Mouse (Mus musculus): ENCODE results near the gene Zfp541. TPM values are rescaled to one million over a fixed set of nuclear protein-coding genes. Genes with fewer than 3 reads are reported as not detected.
A peak's percentile ranks its signal among the peaks of the same experiment; 100 is the strongest.

Gene Zfp541
- total and polyA plus RNA-seq, 2 experiments from 2014 or later, result 0.15 to 0.33 TPM

GRCm38 (mm10) chr7:16046481-16047337 lies 14.9 kb upstream of the Zfp541 start:
- under 1% methylated on average over 42 of the region's 46 CpGs for WGBS
- DNase-seq (ENCODE audit: low spot score) (peak; percentile 67), ATAC-seq (ENCODE audit: low FRiP score) (peak; percentile 17; the same call in 1 of the 2 replicates)
- peaks cover 21% of the 10 kb centered on the region; the same call in 1 of the 2 replicates for H3K4me1 ChIP-seq (ENCODE audit: insufficient read depth, low read length)
- H3K4me2 ChIP-seq (ENCODE audit: low read depth, low read length, poor library complexity, severe bottlenecking), result peak overlapping the region; percentile 80
- H3K27me3 ChIP-seq (ENCODE audit: insufficient read depth, low read length), result no peaks in the 10 kb centered on the region
- H3K4me3 ChIP-seq (ENCODE audit: low read depth, low read length), result peak overlapping the region; percentile 85
- peak overlapping the region; percentile 100 for H3K27ac ChIP-seq (ENCODE audit: low read depth, low read length)
- H3K9me3 ChIP-seq (ENCODE audit: low read length), result no peaks in the 10 kb centered on the region
- peak overlapping the region; percentile 98 for H3K9ac ChIP-seq (replicated peaks; ENCODE audit: low read length, poor library complexity, severe bottlenecking)
- no peak for TF ChIP-seq CTCF (IDR thresholded peaks at IDR 0.05)
- H3K36me3 ChIP-seq (ENCODE audit: insufficient read depth, low read length), result 0 out of 2 replicates have a peak, but pooled peaks cover 2% of the 10 kb centered on the region

- Histone ChIP-seq H3K4me2 (ENCODE audit: low read depth, low read length, poor library complexity, severe bottlenecking) (peak within 1 kb of the TSS; percentile 80), H3K9me3 (ENCODE audit: low read length) (no peaks in the 10 kb centered on the region), H3K27ac (ENCODE audit: low read depth, low read length) (peak within 1 kb of the TSS; percentile 100), H3K27me3 (ENCODE audit: insufficient read depth, low read length) (no peaks in the 10 kb centered on the region), H3K9ac (replicated peaks; ENCODE audit: low read length, poor library complexity, severe bottlenecking) (peak within 1 kb of the TSS; percentile 98), H3K4me3 (ENCODE audit: low read depth, low read length) (peak within 1 kb of the TSS; percentile 85), H3K36me3 (ENCODE audit: insufficient read depth, low read length) (0 out of 2 replicates have a peak, but pooled peaks cover 2% of the 10 kb centered on the region), H3K4me1 (ENCODE audit: insufficient read depth, low read length) (peaks cover 21% of the 10 kb centered on the region; the same call in 1 of the 2 replicates)
- peak; percentile 78 for ATAC-seq (ENCODE audit: low FRiP score)
- TF ChIP-seq CTCF (IDR thresholded peaks at IDR 0.05), result no peak
- under 1% methylated on average over 48 of the region's 69 CpGs for WGBS
- DNase-seq (ENCODE audit: low spot score), result peak; percentile 93
These were observed 14.1 kb upstream of the Zfp541 start, which contains the start of gene Bicra for GRCm38 (mm10) chr7:16047338-16048146. TSS of gene Bicra (minus strand) at chr7:16047921.

DNA sequence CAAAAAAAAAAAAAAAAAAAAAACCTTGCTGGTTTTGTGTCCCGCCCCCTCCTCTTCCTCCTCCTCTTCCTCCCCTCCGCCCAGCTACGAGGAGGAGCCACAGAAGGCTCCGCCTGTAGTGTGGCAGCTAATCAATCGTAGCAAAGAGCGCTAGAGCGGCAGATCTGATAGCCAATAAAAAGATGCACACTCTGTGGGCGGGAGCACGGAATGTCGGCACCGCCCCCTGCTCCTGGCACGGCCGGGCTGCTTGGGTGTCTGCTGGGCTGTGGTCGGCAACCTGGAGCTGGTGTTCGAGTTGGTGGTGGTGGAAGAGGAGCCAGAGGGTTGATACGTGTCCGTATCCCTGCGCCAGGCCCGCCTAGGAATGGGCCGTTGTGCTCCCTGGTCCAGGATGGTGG lies 13.4 kb upstream of the Zfp541 start:
- peak overlapping the region; percentile 98 for H3K9ac ChIP-seq (replicated peaks; ENCODE audit: low read length, poor library complexity, severe bottlenecking)
- H3K27me3 ChIP-seq (ENCODE audit: insufficient read depth, low read length), result no peaks in the 10 kb centered on the region
- WGBS, result 0% methylated on average over 18 of the region's 20 CpGs
- H3K9me3 ChIP-seq (ENCODE audit: low read length), result no peaks in the 10 kb centered on the region
- no peak; the same call in 1 of the 2 replicates for TF ChIP-seq CTCF (IDR thresholded peaks at IDR 0.05)
- peak overlapping the region; percentile 100 for H3K27ac ChIP-seq (ENCODE audit: low read depth, low read length)
- peak overlapping the region; percentile 80 for H3K4me2 ChIP-seq (ENCODE audit: low read depth, low read length, poor library complexity, severe bottlenecking)
- peak overlapping the region; percentile 85 for H3K4me3 ChIP-seq (ENCODE audit: low read depth, low read length)
- peaks cover 21% of the 10 kb centered on the region; the same call in 1 of the 2 replicates for H3K4me1 ChIP-seq (ENCODE audit: insufficient read depth, low read length)
- peak; percentile 99 for DNase-seq (ENCODE audit: low spot score)
- ATAC-seq (ENCODE audit: low FRiP score), result peak; percentile 88
- 0 out of 2 replicates have a peak, but pooled peaks cover 2% of the 10 kb centered on the region for H3K36me3 ChIP-seq (ENCODE audit: insufficient read depth, low read length)

GRCm38 (mm10) chr7:16048675-16049575 lies 12.7 kb upstream of the Zfp541 start:
- WGBS, result 8% methylated on average over 36 of the region's 36 CpGs
- DNase-seq (ENCODE audit: low spot score), result peak; percentile 35

GRCm38 (mm10) chr7:16049576-16049915 lies 12.1 kb upstream of the Zfp541 start:
- H3K4me2 ChIP-seq (ENCODE audit: low read depth, low read length, poor library complexity, severe bottlenecking), result peak overlapping the region; percentile 80
- DNase-seq (ENCODE audit: low spot score), result no peak
- no peak for TF ChIP-seq CTCF (IDR thresholded peaks at IDR 0.05)
- peaks cover 21% of the 10 kb centered on the region; the same call in 1 of the 2 replicates for H3K4me1 ChIP-seq (ENCODE audit: insufficient read depth, low read length)
- peak overlapping the region; percentile 85 for H3K4me3 ChIP-seq (ENCODE audit: low read depth, low read length)
- no peak for ATAC-seq (ENCODE audit: low FRiP score)
- 83% methylated on average over 7 of the region's 7 CpGs for WGBS
- H3K27ac ChIP-seq (ENCODE audit: low read depth, low read length), result no peak overlapping the region
- H3K9ac ChIP-seq (replicated peaks; ENCODE audit: low read length, poor library complexity, severe bottlenecking), result peak overlapping the region; percentile 74
- H3K36me3 ChIP-seq (ENCODE audit: insufficient read depth, low read length), result no peaks in the 10 kb centered on the region
- H3K9me3 ChIP-seq (ENCODE audit: low read length), result no peaks in the 10 kb centered on the region
- H3K27me3 ChIP-seq (ENCODE audit: insufficient read depth, low read length), result no peaks in the 10 kb centered on the region

More at GRCm38 (mm10) chr7:16048675-16049575, 12.7 kb upstream of the Zfp541 start:
- H3K4me2 ChIP-seq (ENCODE audit: low read depth, low read length, poor library complexity, severe bottlenecking), result peak overlapping the region; percentile 80
- no peak for TF ChIP-seq CTCF (IDR thresholded peaks at IDR 0.05)
- ATAC-seq (ENCODE audit: low FRiP score), result no peak
- H3K9me3 ChIP-seq (ENCODE audit: low read length), result no peaks in the 10 kb centered on the region
- peak overlapping the region; percentile 74 for H3K9ac ChIP-seq (replicated peaks; ENCODE audit: low read length, poor library complexity, severe bottlenecking)
- H3K4me1 ChIP-seq (ENCODE audit: insufficient read depth, low read length), result peaks cover 21% of the 10 kb centered on the region; the same call in 1 of the 2 replicates
- no peaks in the 10 kb centered on the region for H3K27me3 ChIP-seq (ENCODE audit: insufficient read depth, low read length)
- H3K27ac ChIP-seq (ENCODE audit: low read depth, low read length), result peak overlapping the region; percentile 85
- H3K4me3 ChIP-seq (ENCODE audit: low read depth, low read length), result peak overlapping the region; percentile 85
- H3K36me3 ChIP-seq (ENCODE audit: insufficient read depth, low read length), result no peaks in the 10 kb centered on the region

Measured in midbrain, postnatal 0 days (tissue).